Mouse (Mus musculus) thymus, postnatal 36 days (tissue): ENCODE measurements around the gene Rnft2.

Experiments used
- DNase-seq, 2 experiments: peaks; one replicate each; pipeline ENCODE4 v3.0.0; 2022; ENCODE audit warnings: mixed read lengths in 2 of 2

Rnft2 gene

DNA sequence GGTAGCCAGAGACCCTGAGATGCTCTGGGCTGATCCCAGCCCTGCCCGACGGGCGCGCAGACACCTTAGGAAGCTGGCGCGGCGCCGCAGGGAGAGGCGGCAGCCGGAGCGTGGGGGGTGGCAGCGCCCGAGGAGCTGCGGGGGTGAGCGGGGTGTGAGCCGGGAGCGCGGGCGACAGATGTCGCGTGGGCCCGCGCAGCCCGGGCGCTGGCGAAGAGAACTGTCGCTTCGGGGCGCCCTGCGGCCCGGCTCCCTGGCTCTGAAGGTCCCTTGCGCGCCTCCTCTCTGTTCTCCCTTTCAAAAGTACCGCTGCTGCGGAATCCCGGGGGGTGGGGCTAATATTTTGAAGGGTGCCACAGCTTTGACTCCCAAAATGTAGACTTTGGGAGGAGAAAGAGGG is 73.3 kb downstream of the Rnft2 start:
- DNase-seq = peak in 1 of 2 experiments; percentile 16

DNA sequence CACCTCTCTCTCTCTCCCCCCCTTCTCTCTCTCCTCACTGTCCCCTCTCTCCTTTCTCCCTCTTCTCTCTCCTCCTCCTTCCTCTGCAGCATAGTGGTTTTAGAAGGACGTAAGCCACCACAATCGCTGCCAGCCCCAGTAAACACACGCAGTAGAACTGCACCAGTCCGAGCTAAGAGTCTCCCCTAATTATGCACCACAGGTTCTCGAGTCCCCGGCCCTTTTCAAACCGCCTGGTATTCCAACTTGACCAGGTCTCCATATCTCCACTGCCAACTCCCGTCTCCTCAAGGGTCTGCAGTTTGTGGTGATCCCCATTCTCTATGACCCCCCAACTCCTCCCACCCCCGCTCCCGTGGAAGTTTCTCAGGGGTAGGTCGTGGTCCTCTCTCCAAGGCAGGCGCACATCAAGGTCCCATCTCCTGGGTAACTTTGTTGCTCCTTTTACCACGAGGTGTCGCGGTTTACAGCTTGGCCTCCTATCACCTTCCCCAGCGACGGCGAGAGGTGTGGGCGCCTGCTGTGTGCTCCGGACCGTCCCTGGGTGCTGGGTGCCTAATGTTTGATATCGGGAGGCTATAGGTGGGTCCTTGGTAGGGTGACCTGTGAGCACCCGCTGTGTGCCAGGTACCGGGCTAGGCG is 73.9 kb downstream of the Rnft2 start:
- DNase-seq = peak; percentile 23 to 29

DNA sequence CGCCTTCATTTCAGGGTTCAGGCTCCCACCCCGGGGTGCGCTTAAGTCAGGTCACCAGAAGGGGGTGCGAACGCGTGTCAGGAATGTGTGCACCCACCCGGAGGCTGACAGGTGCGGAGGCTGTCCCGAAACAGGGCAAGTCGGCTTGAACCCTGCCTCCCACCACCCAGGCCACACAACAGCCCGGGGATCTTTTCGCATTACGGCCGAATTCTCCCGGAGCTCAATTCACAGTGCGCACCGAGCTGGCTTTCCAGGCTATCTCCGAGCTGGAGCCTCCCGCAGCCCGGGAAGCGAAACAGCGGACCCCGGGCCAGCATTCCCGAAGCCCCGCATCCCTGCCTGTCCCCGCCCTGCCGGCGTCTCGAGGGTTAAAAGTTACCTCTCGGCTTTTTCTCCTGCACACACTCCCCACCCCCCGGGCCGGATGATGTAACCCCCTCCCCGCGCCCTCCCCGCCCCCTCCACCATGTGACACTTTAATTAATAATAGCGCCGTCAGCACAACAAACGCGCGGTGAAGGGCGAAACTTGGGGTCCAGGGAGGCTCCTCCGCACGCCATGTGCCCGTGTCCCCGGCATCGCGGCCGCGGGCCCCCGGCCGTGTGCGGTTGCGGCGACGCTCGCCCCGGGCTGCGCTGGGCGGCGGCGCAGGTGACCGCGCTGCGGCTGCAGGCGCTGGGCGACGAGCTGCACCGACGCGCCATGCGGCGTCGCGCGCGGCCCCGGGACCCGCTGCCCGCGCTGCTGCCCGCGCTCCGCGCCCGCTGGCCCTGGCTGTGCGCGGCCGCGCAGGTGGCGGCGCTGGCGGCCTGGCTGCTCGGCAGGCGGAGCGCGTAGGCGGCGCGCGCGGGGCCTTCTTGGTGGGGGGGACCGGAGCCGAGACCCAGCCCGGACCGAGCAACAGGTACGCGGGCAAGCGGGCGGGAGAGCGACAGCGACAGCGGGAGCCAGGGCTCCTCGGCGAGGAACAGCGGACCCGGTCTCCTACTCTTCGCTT is 75.4 kb downstream of the Rnft2 start:
- peak; percentile 23 to 47 for DNase-seq

DNA sequence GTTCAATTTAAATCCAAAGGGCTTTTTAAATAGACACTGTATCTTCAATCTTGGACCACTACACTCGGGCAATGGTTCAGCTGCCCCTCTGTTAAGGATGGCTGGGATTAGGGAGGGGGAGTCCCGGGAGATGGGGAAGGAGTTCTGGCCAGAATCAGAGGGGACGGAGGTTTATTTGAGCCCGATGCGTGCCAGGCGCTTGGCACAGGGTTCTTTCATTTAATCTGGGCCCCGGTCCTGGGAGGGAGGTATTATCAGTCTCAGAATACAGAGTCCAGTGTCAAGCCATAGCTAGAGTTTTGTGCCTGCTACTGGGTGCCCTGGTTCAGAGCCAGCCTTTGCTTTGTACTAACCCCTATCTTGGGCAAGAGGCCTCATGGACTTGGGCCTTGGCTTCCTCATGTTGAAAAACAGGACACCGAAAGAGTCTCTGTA is 77.3 kb downstream of the Rnft2 start:
- DNase-seq = no peak

DNA sequence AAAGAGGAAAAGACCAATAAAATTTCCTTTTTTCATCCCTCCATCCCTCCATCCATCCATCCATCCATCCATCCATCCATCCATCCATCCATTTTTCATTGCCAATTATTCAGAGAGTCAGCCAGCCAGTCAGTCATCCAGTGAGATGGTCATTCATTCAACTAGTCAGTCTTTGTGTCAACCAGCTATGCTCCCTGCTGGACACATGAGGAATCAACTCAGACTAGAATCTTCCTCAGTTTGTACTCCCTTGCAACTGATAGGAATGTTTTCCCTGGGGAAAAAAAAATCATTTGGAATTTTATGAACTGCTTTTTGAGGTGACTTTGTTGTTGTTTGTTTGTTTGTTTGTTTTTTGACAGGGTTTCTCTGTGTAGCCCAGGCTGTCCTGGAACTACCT is 79.5 kb downstream of the Rnft2 start:
- DNase-seq = no peak

DNA sequence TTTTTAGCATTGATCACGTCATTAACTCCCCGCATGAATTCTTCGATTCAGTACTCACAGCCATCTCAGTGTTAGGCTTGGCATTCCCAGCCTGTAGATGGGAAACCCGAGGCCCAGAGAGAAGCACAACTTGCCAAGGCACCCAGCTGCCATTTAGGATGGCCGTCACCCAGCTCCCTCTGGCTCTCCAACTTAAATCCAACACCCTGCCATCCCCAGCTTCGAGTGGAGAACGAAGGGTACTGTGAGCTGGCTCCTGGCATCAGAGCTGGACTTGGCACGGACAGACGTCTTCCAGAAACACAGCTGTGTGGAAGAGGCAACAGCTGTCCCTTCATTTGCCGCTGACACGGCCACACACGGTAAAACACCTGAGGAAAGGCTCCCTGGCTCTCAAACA is 80.3 kb downstream of the Rnft2 start, which contains the start of gene Hrk:
Hrk (plus strand) TSS at position 68 of the 400 bp plus-strand sequence.
- DNase-seq = no peak

DNA sequence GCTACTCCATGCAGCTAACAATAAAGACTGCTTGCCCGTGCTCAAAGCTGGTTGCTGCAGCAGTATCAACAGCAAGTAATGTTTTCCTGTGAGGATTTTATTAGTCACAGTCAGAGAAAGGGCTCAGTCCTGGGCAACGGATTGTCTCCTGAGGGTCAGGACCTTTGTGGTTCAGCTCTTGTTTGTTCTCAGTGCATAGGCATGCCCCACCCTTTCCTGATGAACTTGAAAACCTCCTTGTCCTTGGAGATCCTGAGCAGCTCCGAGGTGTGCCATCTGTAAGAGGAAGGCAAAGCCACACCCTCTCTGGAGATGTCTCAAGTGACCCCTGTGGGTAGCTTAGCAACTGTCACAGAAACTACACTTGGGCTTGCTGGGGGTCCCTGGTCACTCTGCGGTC is 84.2 kb downstream of the Rnft2 start:
- no peak for DNase-seq

DNA sequence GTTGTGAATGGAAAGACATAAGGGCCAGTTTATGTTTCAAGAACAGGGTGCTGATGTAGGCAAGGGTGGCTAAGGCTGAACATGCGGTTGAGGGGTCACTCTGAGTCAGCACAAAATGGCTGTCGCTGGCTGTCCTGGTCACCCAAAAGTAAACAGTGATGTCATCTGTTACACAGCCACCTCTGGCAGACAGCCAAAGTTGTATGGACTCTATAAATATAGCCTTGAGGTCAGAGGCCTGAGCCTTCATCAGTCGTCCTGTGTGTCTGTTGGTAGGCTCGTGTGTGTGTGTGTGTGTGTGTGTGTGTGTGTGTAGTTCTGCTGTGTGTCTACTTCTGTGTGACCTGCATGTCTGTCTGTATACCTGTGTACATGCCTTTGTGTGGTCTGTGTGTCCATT is 87.9 kb downstream of the Rnft2 start:
- no peak for DNase-seq

DNA sequence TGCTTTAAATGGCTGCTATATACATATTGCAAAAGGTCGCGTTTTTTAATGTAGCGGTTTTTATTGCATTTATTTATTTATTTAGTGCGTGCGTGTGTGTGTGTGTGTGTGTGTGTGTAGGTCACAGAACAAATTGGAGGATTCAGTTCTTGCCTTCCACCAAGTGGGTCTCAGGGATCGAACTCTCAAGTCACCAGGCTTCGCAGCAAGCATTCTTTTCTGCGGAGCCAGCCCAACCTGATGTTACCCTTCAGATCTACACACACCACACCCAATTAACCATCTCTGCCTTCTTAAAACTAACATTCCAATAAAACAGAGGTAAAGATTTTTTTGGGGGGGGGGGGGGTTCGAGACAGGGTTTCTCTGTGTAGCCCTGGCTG is 89.4 kb downstream of the Rnft2 start:
- DNase-seq = no peak

DNA sequence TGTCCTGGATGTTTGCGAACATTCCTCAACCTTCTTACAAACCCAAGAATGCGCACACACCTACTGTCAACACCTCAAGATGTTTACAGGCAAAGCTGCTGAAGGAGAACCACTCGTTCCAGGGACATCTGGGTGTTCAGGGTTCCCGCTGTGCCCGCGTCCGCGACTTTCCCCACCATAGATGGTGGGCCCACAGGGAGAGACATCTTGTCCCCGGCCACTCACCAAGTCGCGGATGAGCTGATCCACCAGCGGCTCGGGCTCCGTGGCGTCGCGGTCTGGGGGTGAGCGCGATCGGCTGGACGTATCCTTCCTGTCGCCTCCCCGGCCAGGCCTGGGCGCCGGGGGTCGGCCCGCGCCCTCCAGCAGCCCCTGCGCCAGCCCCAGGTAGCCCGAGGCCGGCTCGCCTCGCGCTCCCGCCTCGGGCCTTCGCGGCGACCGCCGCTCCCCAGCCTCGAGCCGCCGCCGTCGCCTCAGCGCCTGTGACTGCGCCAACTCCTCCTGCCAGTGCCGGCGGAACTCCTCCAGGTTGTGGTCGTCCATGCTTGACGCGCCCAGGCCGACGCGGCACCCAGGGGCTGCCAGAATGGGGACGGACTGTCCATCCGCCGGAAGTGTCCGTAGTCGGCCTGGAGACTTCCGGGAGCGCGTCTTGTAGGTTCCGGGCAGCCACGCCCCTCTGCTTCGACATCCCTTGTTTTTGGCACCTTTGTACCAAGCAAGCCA is 89.9 kb downstream of the Rnft2 start, which contains the start of gene Fbxw8:
Fbxw8 (minus strand) TSS at position 626 of the 726 bp plus-strand sequence.
- peak; percentile 26 for DNase-seq

DNA sequence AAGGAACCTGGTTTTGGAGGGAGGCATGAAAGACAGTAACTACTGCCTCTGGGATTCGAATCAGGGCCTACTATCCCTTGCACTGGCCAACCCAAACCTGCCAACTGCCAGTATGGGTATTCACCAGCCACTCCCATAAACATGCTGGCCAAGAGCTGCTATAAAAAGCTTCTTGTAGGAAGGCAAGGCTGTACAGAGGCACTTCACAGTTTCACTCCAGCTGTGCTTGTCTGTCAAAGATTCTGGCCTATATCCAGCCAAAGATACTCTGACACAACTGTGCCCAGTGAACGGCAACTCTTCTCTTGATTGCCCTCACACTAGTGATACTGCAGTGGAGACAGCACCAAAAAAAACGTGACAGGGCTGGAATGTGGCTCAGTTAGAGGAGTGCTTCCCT is 95.2 kb downstream of the Rnft2 start:
- no peak for DNase-seq

DNA sequence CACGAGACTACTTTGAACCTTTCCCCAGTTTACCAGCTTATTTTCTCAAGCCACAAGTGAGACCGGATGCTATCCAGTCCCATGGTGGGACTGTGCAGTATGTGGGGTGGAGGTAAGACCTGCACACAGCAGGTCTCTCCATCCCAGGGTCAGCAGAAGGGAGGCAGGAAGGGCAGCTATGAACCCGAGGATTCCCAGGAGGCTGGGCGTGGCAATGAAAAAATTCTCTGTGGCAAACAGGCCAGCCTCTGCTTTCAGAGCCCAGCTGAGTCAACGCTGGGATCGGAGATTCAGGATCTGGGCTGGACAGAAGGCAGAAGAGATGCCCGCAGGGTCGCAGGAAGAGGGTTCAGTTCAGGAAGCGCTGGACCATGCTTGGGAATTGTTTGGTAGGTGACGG is 97.7 kb downstream of the Rnft2 start:
- no peak for DNase-seq

DNA sequence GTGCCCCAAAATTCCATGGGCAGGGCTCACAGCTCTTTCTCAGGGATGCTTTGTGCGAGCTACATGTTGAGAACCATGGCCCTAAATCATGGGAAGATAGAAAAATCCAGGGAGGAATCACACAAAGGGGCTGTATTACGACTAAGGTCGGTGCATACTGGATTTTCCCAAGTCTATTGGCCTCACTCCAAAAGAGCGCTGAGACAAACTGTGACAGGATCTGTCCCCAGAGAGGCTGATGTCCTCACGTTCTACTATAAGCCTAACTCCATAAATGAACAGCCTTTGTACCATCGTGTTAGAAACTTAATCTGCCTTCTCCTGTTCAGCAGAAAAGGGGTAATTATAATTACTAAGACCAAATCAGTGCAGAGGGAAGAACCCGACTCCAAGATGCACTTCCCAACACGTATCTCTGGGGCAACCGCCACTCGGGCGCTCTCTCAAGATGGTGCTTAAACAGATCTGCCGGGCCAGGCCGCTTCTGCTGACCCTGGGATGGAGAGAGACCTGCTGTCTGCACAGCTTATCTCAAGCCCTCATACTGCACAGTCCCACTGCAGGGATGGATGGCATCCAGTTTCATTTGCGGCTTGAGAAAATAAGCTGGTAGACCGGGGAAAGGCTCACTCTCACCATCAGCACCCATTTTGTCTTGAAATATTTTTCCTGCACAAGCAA is 98.8 kb downstream of the Rnft2 start:
- DNase-seq = no peak

DNA sequence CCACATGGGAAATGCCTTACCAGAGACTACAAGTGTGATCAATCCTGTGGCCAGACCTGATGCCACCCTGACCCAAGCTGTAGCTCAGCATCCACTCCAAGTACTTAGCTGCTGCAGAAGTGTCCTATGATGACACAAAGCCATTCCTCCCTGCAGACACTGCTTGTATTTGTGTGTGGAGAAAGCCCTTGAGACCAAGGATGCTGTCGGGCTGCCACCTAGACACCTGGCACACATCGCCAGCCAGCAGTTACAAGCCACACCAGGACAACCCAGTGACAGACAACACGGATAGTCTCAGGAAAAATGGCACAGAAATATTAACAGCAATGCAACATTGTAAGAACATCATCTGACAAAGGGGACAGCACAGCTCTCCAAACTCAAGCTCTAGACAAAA is 99.5 kb downstream of the Rnft2 start:
- no peak for DNase-seq

DNA sequence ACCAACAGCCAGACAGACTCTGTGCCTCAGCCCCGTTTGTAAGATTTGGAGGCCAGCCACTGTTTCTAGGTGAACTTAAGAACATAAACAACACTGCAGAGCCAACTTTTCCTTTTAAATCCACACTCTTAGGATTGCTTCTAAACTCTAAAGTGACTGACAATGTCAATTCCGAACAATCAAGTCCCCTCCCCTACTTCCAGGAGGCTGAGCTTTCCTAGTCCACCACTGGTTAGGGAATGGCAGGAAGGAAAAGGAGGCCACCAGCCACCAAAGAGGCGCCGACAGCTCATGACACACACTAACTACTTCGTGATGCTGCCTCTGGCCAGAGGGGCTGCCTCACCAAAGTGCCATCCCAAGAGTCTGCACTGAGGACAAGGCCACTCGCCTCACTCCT is 100.1 kb downstream of the Rnft2 start:
- no peak for DNase-seq

DNA sequence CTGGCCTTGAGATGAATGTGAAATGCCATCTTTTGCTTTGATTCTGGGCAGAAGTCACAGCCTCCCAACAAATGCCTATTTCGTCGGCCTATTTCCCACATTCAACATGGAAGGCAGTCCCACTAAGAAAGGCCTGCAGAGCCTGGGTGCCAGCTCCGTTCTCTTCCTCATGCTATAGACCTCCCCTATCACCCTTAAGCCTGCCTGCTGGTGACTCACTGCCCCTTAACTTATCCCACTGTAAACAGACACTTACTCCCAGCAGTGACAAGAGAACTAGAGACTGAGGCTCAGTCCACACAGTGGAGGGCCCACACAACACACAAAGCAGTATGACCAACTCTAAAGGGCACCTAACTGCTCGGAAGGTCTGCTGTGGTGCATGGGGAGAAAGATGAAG is 100.6 kb downstream of the Rnft2 start:
- no peak for DNase-seq

DNA sequence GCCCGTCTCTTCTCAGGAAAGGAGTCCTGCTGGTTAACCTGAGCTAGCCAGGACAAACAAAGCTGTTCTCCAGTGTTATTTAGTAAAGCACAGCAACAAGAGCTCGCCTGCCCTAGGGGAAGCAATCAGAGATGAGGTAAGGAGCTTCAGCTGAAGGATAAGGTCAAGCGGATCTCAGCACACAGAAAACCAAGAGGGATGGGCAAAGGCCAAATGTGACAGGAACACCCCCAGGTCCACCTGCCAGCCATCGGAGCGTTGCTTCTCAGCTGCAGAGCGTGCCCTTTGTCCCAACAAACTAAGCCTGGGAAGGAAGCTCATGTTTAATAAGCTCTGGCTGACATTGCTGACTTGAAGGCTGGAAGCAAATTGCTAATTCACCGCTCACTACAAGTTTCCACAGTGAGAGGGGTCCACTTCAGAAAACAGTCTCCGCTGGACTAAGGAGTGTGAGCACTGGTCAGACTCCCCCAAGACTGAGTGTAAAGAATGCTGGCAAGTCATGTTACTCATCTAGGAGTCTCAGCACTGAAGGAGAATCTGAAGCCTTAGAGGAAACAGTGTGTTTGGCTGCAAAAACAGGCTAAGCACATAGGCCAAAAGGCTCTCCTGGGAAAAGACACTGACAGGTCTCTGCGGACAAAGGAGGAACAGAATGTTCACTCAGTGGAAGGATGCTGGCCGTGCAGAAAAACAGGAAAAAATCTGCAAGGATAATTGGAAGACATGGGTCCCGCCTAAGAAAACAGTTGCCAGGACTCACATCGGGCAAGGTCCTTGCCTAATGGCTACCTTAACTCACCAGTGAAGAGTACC is 101.5 kb downstream of the Rnft2 start:
- DNase-seq = no peak

DNA sequence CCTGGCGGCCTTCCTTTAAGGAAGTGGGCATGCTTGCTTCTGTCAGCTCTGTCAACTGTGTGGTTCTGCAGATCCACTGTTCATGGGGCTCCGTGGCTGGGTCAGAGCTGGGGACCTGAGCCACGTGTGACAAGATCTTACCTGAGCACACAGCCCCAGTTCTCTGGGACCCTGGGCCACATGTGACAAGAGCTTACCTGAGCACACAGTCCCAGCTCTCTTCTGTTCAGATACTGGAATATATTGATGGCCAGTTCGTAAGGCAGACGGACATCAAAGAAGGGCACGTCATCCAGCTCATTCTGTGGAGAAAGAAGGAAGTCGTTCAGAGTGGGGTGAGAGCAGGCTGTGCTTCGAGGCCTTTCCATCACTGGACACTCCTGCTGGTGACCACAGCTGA is 102.4 kb downstream of the Rnft2 start:
- no peak for DNase-seq
